Mouse (Mus musculus) kidney, postnatal 0 days (tissue): ENCODE results near the gene Ptprg. TPM values are rescaled to one million over a fixed set of nuclear protein-coding genes. Genes with fewer than 3 reads are reported as not detected.

Source experiments
- ATAC-seq: fragments of 200-750 bp; cut with Nextera tagmentation; replicated peaks from 2 replicates; pipeline ENCODE4 v1.8.0; 2017; ENCODE audit warnings: low read depth, moderate number of reproducible peaks, moderate TSS enrichment, moderate library complexity; ENCODE audit not compliant: low FRiP score
- DNase-seq: peaks from one replicate; pipeline ENCODE4 v3.0.0-alpha.2; 2016; ENCODE audit warnings: low spot score
- H3K27ac ChIP-seq: fragments of 300-500 bp; sonication (generic); 2 replicates; pipeline ENCODE4 v1.5.1; 2014; ENCODE audit warnings: mild to moderate bottlenecking
- H3K27me3 ChIP-seq: fragments of 300-500 bp; sonication (generic); 2 replicates; pipeline ENCODE4 v1.6.1; 2014; ENCODE audit warnings: low read length, mixed read lengths; ENCODE audit not compliant: insufficient read depth
- H3K36me3 ChIP-seq: fragments of 300-500 bp; sonication (generic); 2 replicates; pipeline ENCODE4 v1.6.1; 2014; ENCODE audit warnings: low read length, mixed read lengths; ENCODE audit not compliant: insufficient read depth
- H3K4me1 ChIP-seq: fragments of 300-500 bp; sonication (generic); replicated peaks from 2 replicates; pipeline ENCODE4 v1.6.1; 2014; ENCODE audit warnings: antibody characterized with exemption, low read length, mixed read lengths; ENCODE audit not compliant: insufficient read depth
- H3K4me2 ChIP-seq: fragments of 300-500 bp; sonication (generic); 2 replicates; pipeline ENCODE4 v1.6.1; 2014; ENCODE audit warnings: mild to moderate bottlenecking, low read length, moderate library complexity, mixed read lengths
- H3K4me3 ChIP-seq: fragments of 300-500 bp; sonication (generic); replicated peaks from 2 replicates; pipeline ENCODE4 v1.5.1; 2014; ENCODE audit warnings: low read depth, low read length
- H3K9ac ChIP-seq: fragments of 300-500 bp; sonication (generic); 2 replicates; pipeline ENCODE4 v1.6.1; 2014; ENCODE audit warnings: low read depth, low read length
- H3K9me3 ChIP-seq: fragments of 300-500 bp; sonication (generic); replicated peaks from 2 replicates; pipeline ENCODE4 v1.6.1; 2016; ENCODE audit warnings: low read length, inconsistent platforms, mixed read lengths
- CTCF ChIP-seq: IDR thresholded peaks from 2 replicates; pipeline ENCODE4 v1.5.1; 2016; ENCODE audit warnings: antibody characterized with exemption, low read depth, mild to moderate bottlenecking, moderate library complexity
- WGBS: fragments of 180-500 bp; shearing (Covaris S2); extraction: QIAGEN DNeasy Blood & Tissue Kit; methylation state at CpG from one replicate; pipeline ENCODE4 v1.1.7; 2014; 5-methylcytosine and 5-hydroxymethylcytosine counted together
- polyA plus RNA-seq: library from polyadenylated mRNA; unstranded; fragments of >200 nt; fragmentation: Nextera tagmentation; extraction: Ambion mirVana; gene quantifications from 2 replicates; pipeline ENCODE4 v1.2.1, GENCODE M21; 2015

The Ptprg gene
- polyA plus RNA-seq, 1 experiment from 2014 or later: 23.5 TPM

DNA sequence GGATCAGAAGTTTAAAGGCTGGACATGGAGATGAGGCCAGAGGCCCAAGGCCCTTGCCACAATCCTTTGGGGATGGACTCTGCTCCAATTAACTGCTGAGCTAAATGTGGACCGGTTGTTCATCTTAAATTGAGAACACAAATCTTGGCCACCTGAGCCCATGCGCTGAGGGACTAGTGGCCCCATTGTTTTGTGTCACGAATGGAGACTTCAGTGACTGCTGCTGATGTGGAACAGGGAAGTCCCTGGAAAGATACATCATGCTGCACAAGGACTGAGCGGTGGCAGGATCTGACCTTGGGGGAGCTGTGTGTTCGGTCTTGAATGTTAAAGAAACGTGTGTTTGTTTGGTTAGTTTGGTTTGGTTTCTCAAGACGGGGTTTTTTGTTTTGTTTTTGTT, 649.7 kb downstream of the Ptprg start:
- ATAC-seq (no peak), DNase-seq (no peak)
- H3K27ac ChIP-seq: 0 out of 2 replicates have a peak overlapping the region, but pooled peaks have one; percentile 36
- H3K36me3 ChIP-seq: 0 out of 2 replicates have a peak, but pooled peaks cover under 1% of the 10 kb centered on the region
- H3K4me3 ChIP-seq: no peak overlapping the region
- peaks cover 5% of the 10 kb centered on the region; the same call in 1 of the 2 replicates for H3K4me1 ChIP-seq
- H3K9me3 ChIP-seq: no peaks in the 10 kb centered on the region
- no peak overlapping the region for H3K4me2 ChIP-seq
- H3K27me3 ChIP-seq: no peaks in the 10 kb centered on the region
- no peak for TF ChIP-seq CTCF
- 69% methylated on average over 7 of the region's 7 CpGs for WGBS
- H3K9ac ChIP-seq: no peak overlapping the region

DNA sequence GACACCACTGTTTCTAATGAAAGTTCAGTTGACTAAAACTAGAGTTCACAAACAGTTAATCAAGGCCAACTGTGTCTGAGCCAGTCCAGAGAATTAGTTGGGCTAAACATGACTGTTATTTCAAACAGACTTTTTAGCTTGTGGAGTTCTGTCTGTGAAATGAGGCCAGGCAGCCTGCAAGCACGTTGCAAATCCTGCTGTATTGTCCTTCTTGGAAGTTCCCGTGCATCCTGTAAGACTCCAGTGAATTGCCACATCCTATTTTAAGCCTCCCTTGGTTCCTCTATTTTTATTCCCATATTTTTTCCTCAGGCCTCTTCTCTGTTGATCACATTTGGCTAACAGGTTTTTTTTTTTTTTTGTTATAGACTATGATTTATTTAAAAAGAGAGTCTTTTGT, 652.8 kb downstream of the Ptprg start:
- Histone ChIP-seq H3K4me2 (no peak overlapping the region), H3K36me3 (peaks cover 5% of the 10 kb centered on the region; the same call in 1 of the 2 replicates), H3K9me3 (no peaks in the 10 kb centered on the region), H3K9ac (no peak overlapping the region), H3K4me3 (no peak overlapping the region), H3K4me1 (0 out of 2 replicates have a peak, but pooled peaks cover 5% of the 10 kb centered on the region), H3K27ac (no peak overlapping the region), H3K27me3 (no peaks in the 10 kb centered on the region)
- no peak for TF ChIP-seq CTCF
- 61% methylated on average over 2 of the region's 2 CpGs for WGBS
- ATAC-seq: no peak
- no peak for DNase-seq

DNA sequence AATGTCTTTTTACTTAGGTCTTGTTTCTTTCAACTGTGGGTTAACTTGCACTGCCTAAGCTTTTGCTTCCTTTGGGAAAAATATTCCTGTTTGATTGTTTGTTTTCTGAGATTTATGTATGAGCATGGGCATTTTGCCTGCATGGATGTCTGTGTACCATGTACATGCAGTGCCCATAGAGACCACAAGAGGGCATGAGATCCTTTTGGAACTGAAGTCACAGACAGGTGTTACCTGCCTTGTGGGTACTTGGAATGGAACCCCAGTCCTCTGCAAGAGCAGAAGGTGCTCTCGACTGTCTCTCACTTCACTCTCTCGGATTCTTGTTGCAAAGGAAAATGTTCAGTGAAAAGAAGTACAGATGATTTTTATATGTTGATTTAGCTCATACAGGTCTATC, 655.2 kb downstream of the Ptprg start:
- TF ChIP-seq CTCF: peak; percentile 72
- Histone ChIP-seq H3K4me1 (no peaks in the 10 kb centered on the region), H3K36me3 (peaks cover 16% of the 10 kb centered on the region; the same call in 1 of the 2 replicates), H3K27ac (no peak overlapping the region), H3K9ac (no peak overlapping the region), H3K4me3 (no peak overlapping the region), H3K4me2 (no peak overlapping the region), H3K9me3 (no peaks in the 10 kb centered on the region), H3K27me3 (no peaks in the 10 kb centered on the region)
- no peak for ATAC-seq
- 93% methylated on average over 2 of the region's 2 CpGs for WGBS
- DNase-seq: peak; percentile 36

DNA sequence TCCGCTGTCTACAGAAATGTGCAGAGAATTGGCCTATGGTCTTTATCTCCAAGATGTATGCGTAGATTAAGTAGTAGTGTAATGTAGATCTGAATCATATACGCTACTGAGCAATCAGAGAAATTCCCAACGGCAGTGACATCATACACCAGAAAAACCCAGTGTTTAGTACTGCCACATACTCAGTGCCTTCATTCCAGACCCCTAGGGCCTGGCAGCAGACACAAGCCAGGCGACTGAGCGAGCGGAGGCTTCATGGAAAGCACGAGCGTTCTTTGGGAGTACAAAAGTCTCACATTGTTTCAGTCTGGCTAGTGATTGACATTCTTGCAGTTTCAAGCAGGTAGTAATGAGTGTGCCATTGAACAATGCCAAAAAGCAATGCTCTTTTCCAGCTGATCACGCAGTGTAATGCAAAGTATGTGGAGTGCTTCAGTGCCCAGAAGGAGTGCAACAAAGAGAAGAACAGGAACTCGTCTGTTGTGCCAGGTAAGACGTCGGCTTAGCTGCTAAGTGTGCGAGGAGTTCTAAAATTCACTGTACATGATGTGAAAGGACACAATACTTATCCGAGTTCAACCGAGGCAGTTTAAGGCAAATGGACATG, 665.3 kb downstream of the Ptprg start:
- H3K4me1 ChIP-seq: no peaks in the 10 kb centered on the region
- no peaks in the 10 kb centered on the region for H3K9me3 ChIP-seq
- H3K9ac ChIP-seq: no peak overlapping the region
- H3K27me3 ChIP-seq: no peaks in the 10 kb centered on the region
- DNase-seq: no peak
- H3K36me3 ChIP-seq: 0 out of 2 replicates have a peak, but pooled peaks cover 12% of the 10 kb centered on the region
- no peak for TF ChIP-seq CTCF
- ATAC-seq: no peak
- WGBS: 93% methylated on average over 16 of the region's 16 CpGs
- H3K27ac ChIP-seq: no peak overlapping the region
- no peak overlapping the region for H3K4me2 ChIP-seq
- no peak overlapping the region for H3K4me3 ChIP-seq

- no peak for DNase-seq
- Histone ChIP-seq H3K4me1 (no peaks in the 10 kb centered on the region), H3K27me3 (no peaks in the 10 kb centered on the region), H3K4me2 (no peak overlapping the region), H3K9me3 (no peaks in the 10 kb centered on the region), H3K27ac (no peak overlapping the region), H3K36me3 (0 out of 2 replicates have a peak, but pooled peaks cover 14% of the 10 kb centered on the region), H3K4me3 (no peak overlapping the region), H3K9ac (no peak overlapping the region)
- 71% methylated on average over 6 of the region's 6 CpGs for WGBS
- no peak for ATAC-seq
- no peak for TF ChIP-seq CTCF
Measured at GRCm38 (mm10) chr14:12219877-12220276, 666.5 kb downstream of the Ptprg start.

DNA sequence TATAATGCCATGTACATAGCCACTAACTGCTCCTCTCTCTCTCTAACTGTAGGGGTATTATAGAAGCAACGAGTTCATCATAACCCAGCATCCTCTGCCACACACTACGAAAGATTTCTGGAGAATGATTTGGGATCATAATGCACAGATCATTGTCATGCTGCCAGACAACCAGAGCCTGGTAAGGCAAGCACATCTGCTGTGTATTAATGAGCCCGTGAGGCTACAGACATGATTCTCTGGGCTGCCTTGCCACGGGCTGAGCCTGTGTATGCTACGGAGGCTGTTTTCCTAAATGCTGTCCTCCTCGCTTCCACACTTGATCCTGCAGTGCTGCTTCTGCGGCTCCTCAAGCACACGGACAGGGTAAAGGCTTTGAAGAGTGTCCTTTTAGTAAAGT, 667.2 kb downstream of the Ptprg start:
- Histone ChIP-seq H3K36me3 (0 out of 2 replicates have a peak, but pooled peaks cover 19% of the 10 kb centered on the region), H3K27ac (no peak overlapping the region), H3K9me3 (no peaks in the 10 kb centered on the region), H3K4me2 (no peak overlapping the region), H3K4me3 (no peak overlapping the region), H3K27me3 (no peaks in the 10 kb centered on the region), H3K9ac (no peak overlapping the region), H3K4me1 (no peaks in the 10 kb centered on the region)
- ATAC-seq (no peak), DNase-seq (no peak)
- TF ChIP-seq CTCF: no peak
- 87% methylated on average over 8 of the region's 8 CpGs for WGBS
